Mouse (Mus musculus): ENCODE results near the gene Nfib. TPM values are rescaled to one million over a fixed set of nuclear protein-coding genes. Genes with fewer than 3 reads are reported as not detected.
A peak's percentile ranks its signal among the peaks of the same experiment; 100 is the strongest.

The Nfib gene
- polyA plus RNA-seq, 1 experiment from 2014 or later = 13.3 TPM

GRCm38 (mm10) chr4:82542656-82543397, 162.7 kb downstream of the Nfib start:
- no peaks in the 10 kb centered on the region for H3K9me3 ChIP-seq (replicated peaks; ENCODE audit: low read length)
- 65% methylated on average over 10 of the region's 10 CpGs for WGBS
- no peaks in the 10 kb centered on the region for H3K36me3 ChIP-seq (ENCODE audit: insufficient read depth, low read length)
- no peak for ATAC-seq (replicated peaks; ENCODE audit: low FRiP score, low read depth)
- no peak overlapping the region for H3K9ac ChIP-seq (ENCODE audit: low read depth, low read length)
- H3K4me3 ChIP-seq (replicated peaks; ENCODE audit: low read depth, low read length) = no peak overlapping the region
- no peak for TF ChIP-seq CTCF (IDR thresholded peaks at IDR 0.05; ENCODE audit: low read depth)
- H3K27me3 ChIP-seq (ENCODE audit: insufficient read depth, low read length) = peaks cover 20% of the 10 kb centered on the region; the same call in 1 of the 2 replicates
- H3K27ac ChIP-seq = no peak overlapping the region
- no peak overlapping the region for H3K4me2 ChIP-seq (ENCODE audit: low read length)
- H3K4me1 ChIP-seq (replicated peaks; ENCODE audit: insufficient read depth, low read length) = no peaks in the 10 kb centered on the region
- DNase-seq (ENCODE audit: low spot score) = no peak

GRCm38 (mm10) chr4:82541894-82542510, 163.5 kb downstream of the Nfib start:
- peak; percentile 90 for TF ChIP-seq CTCF (IDR thresholded peaks at IDR 0.05; ENCODE audit: low read depth)
- H3K27me3 ChIP-seq (ENCODE audit: insufficient read depth, low read length) = peaks cover 25% of the 10 kb centered on the region
- no peak overlapping the region for H3K27ac ChIP-seq

GRCm38 (mm10) chr4:82540466-82540990, 165.0 kb downstream of the Nfib start:
- no peak overlapping the region for H3K4me3 ChIP-seq (replicated peaks; ENCODE audit: low read depth, low read length)
- no peak for ATAC-seq (replicated peaks; ENCODE audit: low FRiP score, low read depth)
- TF ChIP-seq CTCF (IDR thresholded peaks at IDR 0.05; ENCODE audit: low read depth) = no peak
- peaks cover 11% of the 10 kb centered on the region; the same call in 1 of the 2 replicates for H3K4me1 ChIP-seq (replicated peaks; ENCODE audit: insufficient read depth, low read length)
- no peak overlapping the region for H3K9ac ChIP-seq (ENCODE audit: low read depth, low read length)
- H3K36me3 ChIP-seq (ENCODE audit: insufficient read depth, low read length) = no peaks in the 10 kb centered on the region
- no peaks in the 10 kb centered on the region for H3K9me3 ChIP-seq (replicated peaks; ENCODE audit: low read length)
- no peak for DNase-seq (ENCODE audit: low spot score)
- no peak overlapping the region for H3K4me2 ChIP-seq (ENCODE audit: low read length)
- H3K27ac ChIP-seq = no peak overlapping the region
- H3K27me3 ChIP-seq (ENCODE audit: insufficient read depth, low read length) = peaks cover 38% of the 10 kb centered on the region
- 66% methylated on average over 5 of the region's 5 CpGs for WGBS

More at GRCm38 (mm10) chr4:82541894-82542510, 163.5 kb downstream of the Nfib start:
- Histone ChIP-seq H3K9me3 (replicated peaks; ENCODE audit: low read length) (no peaks in the 10 kb centered on the region), H3K4me1 (replicated peaks; ENCODE audit: insufficient read depth, low read length) (peaks cover 7% of the 10 kb centered on the region; the same call in 1 of the 2 replicates), H3K4me2 (ENCODE audit: low read length) (no peak overlapping the region), H3K9ac (ENCODE audit: low read depth, low read length) (no peak overlapping the region), H3K4me3 (replicated peaks; ENCODE audit: low read depth, low read length) (no peak overlapping the region), H3K36me3 (ENCODE audit: insufficient read depth, low read length) (no peaks in the 10 kb centered on the region)
- WGBS = 32% methylated on average over 7 of the region's 7 CpGs
- peak; percentile 94 for DNase-seq (ENCODE audit: low spot score)
- ATAC-seq (replicated peaks; ENCODE audit: low FRiP score, low read depth) = peak; percentile 66; the same call in 1 of the 2 replicates

GRCm38 (mm10) chr4:82540048-82540410, 165.5 kb downstream of the Nfib start:
- no peak for DNase-seq (ENCODE audit: low spot score)
- no peak overlapping the region for H3K9ac ChIP-seq (ENCODE audit: low read depth, low read length)
- H3K4me1 ChIP-seq (replicated peaks; ENCODE audit: insufficient read depth, low read length) = peaks cover 11% of the 10 kb centered on the region; the same call in 1 of the 2 replicates
- H3K27ac ChIP-seq = no peak overlapping the region
- 48% methylated on average over 2 of the region's 2 CpGs for WGBS
- peaks cover 43% of the 10 kb centered on the region for H3K27me3 ChIP-seq (ENCODE audit: insufficient read depth, low read length)
- no peak overlapping the region for H3K4me2 ChIP-seq (ENCODE audit: low read length)
- ATAC-seq (replicated peaks; ENCODE audit: low FRiP score, low read depth) = no peak
- H3K36me3 ChIP-seq (ENCODE audit: insufficient read depth, low read length) = no peaks in the 10 kb centered on the region
- H3K9me3 ChIP-seq (replicated peaks; ENCODE audit: low read length) = no peaks in the 10 kb centered on the region
- no peak for TF ChIP-seq CTCF (IDR thresholded peaks at IDR 0.05; ENCODE audit: low read depth)
- H3K4me3 ChIP-seq (replicated peaks; ENCODE audit: low read depth, low read length) = no peak overlapping the region

GRCm38 (mm10) chr4:82539406-82540047, 166.0 kb downstream of the Nfib start:
- no peak overlapping the region for H3K27ac ChIP-seq
- no peak overlapping the region for H3K9ac ChIP-seq (ENCODE audit: low read depth, low read length)
- TF ChIP-seq CTCF (IDR thresholded peaks at IDR 0.05; ENCODE audit: low read depth) = no peak
- H3K36me3 ChIP-seq (ENCODE audit: insufficient read depth, low read length) = no peaks in the 10 kb centered on the region
- H3K4me1 ChIP-seq (replicated peaks; ENCODE audit: insufficient read depth, low read length) = peaks cover 11% of the 10 kb centered on the region; the same call in 1 of the 2 replicates
- H3K4me2 ChIP-seq (ENCODE audit: low read length) = no peak overlapping the region
- peaks cover 43% of the 10 kb centered on the region for H3K27me3 ChIP-seq (ENCODE audit: insufficient read depth, low read length)
- DNase-seq (ENCODE audit: low spot score) (no peak), ATAC-seq (replicated peaks; ENCODE audit: low FRiP score, low read depth) (no peak)
- H3K9me3 ChIP-seq (replicated peaks; ENCODE audit: low read length) = no peaks in the 10 kb centered on the region
- H3K4me3 ChIP-seq (replicated peaks; ENCODE audit: low read depth, low read length) = no peak overlapping the region
- WGBS = 43% methylated on average over 8 of the region's 8 CpGs

- Histone ChIP-seq H3K9ac (ENCODE audit: low read depth, low read length) (no peak overlapping the region), H3K4me2 (ENCODE audit: low read length) (peak overlapping the region; percentile 82), H3K36me3 (ENCODE audit: insufficient read depth, low read length) (no peaks in the 10 kb centered on the region), H3K27ac (no peak overlapping the region), H3K4me1 (replicated peaks; ENCODE audit: insufficient read depth, low read length) (peaks cover 11% of the 10 kb centered on the region; the same call in 1 of the 2 replicates), H3K27me3 (ENCODE audit: insufficient read depth, low read length) (peaks cover 43% of the 10 kb centered on the region), H3K9me3 (replicated peaks; ENCODE audit: low read length) (no peaks in the 10 kb centered on the region), H3K4me3 (replicated peaks; ENCODE audit: low read depth, low read length) (peak overlapping the region; percentile 38)
- no peak for DNase-seq (ENCODE audit: low spot score)
- no peak for ATAC-seq (replicated peaks; ENCODE audit: low FRiP score, low read depth)
- 14% methylated on average over 9 of the region's 9 CpGs for WGBS
- TF ChIP-seq CTCF (IDR thresholded peaks at IDR 0.05; ENCODE audit: low read depth) = no peak
Measured at GRCm38 (mm10) chr4:82538815-82539214, 166.7 kb downstream of the Nfib start.

All from kidney, postnatal 0 days (tissue).